Mouse (Mus musculus): ENCODE data around the gene Ntm. TPM values are rescaled to one million over a fixed set of nuclear protein-coding genes. Genes with fewer than 3 reads are reported as not detected.

Gene Ntm
- polyA plus RNA-seq, 1 experiment, result 0.32 TPM

DNA sequence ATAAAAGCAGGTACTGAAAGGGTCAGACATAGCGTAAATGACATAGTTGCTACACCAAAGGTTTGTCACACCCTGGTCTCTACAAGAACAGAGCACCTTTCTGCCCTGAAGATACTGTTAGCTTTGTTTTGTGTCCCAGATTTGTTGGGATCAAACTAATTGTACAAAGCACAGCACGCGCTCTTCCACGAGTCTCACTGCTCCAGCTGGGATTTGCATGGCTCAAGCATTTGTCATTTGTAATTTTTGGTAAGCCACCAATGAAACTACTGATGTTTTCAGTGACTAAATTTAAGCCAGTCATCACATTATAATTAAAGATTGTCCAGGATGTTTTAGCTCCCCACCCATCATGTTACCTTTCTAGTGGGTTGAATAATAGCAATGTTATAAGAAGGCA, 735.2 kb downstream of the Ntm start:
- WGBS, result 89% methylated on average over 4 of the region's 4 CpGs
- DNase-seq (ENCODE audit: low read depth, low spot score), result no peak

GRCm38 (mm10) chr9:29222915-29223545, 739.9 kb downstream of the Ntm start:
- no peak for DNase-seq (ENCODE audit: low read depth, low spot score)
- 71% methylated on average over 10 of the region's 10 CpGs for WGBS

DNA sequence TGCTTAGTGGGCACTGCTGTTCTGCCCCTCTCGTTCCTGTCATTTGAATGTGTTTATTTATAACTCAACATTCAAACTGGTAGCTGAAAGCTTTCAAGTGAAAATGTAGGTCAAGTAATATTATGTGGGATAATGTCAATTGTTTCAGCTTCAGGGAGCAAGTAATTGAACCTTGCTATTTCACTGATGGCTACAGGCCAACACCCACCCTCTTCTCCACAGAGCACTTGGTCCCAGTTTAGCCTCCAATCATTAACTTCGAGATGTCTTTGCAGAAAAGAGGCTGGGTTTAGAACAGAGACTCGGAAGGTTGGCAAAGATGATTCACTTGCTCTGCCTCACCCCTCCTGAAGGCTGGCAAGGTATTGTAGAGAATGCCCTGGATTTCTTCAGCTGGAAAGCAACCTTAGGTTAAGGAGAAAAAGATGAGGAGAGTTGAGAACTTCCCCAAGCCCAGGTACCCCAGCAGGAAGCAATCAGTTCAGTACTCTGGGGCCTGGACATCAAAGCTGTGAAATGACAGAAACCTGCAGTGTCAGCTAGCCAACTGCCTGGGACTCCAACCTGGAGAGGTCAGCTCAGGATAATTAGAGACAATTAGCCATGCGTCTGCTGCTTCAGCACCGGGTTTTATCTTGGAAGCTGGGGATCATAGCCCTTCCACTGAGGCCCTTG, 741.9 kb downstream of the Ntm start:
- WGBS, result 22% methylated on average over 5 of the region's 5 CpGs
- DNase-seq (ENCODE audit: low read depth, low spot score), result no peak

GRCm38 (mm10) chr9:29220493-29220892, 742.4 kb downstream of the Ntm start:
- WGBS, result 23% methylated on average over 11 of the region's 11 CpGs
- no peak for DNase-seq (ENCODE audit: low read depth, low spot score)

DNA sequence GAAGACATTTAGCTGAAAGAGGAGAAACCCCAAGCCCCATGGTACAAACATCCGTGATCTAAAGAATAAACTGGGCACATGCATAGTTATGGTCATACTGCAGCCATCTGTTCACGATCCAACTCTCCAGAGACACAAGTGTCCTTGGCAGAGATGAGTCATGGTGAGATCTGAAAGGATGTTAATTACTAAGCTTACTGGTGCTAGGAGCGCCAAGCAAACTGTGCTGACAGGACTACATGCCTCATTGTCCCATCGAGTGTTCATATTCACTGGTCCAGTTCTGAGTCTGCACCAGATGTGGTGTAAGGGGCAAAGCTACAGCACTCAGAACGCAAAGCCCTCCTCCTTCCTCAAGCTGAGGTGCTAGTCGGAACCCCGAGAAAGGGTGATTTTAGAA, 745.0 kb downstream of the Ntm start:
- WGBS, result 81% methylated on average over 7 of the region's 7 CpGs
- no peak for DNase-seq (ENCODE audit: low read depth, low spot score)

DNA sequence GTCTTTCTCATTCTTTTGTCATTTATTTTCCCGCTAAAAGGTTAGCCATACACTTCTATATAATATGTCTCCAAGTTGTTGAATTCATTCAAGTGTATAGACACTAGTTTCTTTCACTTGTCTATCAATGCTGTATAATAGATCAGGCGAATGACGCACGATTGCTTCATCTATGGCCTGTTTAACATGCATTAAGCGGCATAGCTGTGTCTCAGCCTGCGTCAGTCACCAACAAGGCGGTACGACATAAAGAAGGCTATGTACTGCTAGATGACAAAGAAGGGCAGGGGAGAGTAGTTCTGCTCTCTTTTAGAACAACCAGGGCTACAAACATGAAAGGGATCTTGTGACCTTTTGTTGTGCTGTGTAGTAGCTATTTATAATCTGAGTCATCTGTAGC, 746.4 kb downstream of the Ntm start:
- 93% methylated on average over 8 of the region's 8 CpGs for WGBS
- no peak for DNase-seq (ENCODE audit: low read depth, low spot score)

DNA sequence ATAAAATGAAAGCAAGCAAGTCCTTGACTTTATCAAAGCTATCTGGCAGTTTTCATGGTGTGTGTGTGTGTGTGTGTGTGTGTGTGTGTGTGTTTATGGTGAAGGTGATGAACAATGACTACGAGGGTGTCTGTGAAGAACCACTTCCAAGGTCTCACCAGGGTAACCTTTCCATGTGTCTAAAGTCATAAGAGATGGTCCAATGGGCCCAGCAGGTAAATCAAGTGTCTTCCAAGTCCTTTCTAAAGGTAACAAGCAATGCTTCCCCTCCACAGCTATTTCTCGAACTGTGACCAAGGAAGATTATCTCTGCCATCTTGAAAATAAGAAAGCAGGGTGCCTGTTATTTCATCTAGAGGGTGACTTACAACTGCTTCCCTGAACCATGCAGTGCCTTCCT, 747.1 kb downstream of the Ntm start:
- WGBS, result 61% methylated on average over 2 of the region's 2 CpGs
- DNase-seq (ENCODE audit: low read depth, low spot score), result no peak

DNA sequence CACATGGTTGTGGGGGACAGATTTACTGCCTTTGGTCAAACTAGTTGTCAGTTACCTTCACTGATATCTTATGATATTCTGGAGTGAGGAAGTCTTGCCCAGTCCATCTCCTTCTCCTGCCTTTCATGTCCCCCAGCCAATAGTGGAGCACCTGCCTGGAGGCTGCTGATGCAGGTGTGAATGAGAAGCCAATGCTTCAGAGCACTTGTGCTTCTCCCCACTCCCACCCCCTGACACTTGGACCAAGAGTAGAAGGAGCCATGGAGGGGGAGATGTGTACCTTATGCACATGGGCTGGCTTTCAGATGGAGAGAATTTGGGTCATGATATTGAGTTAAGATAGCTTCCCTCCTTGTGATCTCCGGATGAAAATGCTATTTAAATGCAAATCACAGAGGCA, 747.7 kb downstream of the Ntm start:
- DNase-seq (ENCODE audit: low read depth, low spot score), result no peak
- WGBS, result 72% methylated on average over 1 of the region's 1 CpGs

GRCm38 (mm10) chr9:29209243-29209642, 753.7 kb downstream of the Ntm start:
- WGBS, result 83% methylated on average over 2 of the region's 2 CpGs
- DNase-seq (ENCODE audit: low read depth, low spot score), result no peak

DNA sequence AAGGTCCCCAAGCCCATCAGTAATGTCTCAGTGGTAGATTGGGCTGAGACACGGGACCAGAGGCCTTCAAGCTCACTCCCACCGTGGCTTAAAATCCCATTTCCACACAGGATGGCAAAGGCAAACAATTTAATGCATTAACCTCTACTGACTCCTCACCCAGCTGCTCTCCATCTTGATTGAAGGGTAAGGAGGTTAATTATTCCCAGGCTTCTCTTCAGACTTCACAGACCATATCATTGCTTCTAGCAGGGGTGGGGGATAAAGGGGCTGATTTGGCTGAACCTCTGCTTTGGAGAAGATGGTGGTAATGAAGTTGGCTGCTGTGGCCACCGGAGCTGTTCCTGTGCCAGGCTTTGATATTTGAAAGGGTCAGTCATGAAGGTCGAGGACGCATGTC, 754.8 kb downstream of the Ntm start:
- 61% methylated on average over 5 of the region's 5 CpGs for WGBS
- DNase-seq (ENCODE audit: low read depth, low spot score), result no peak

- no peak for DNase-seq (ENCODE audit: low read depth, low spot score)
- WGBS, result 63% methylated on average over 4 of the region's 4 CpGs
Measured at GRCm38 (mm10) chr9:29205680-29206079, 757.3 kb downstream of the Ntm start.

DNA sequence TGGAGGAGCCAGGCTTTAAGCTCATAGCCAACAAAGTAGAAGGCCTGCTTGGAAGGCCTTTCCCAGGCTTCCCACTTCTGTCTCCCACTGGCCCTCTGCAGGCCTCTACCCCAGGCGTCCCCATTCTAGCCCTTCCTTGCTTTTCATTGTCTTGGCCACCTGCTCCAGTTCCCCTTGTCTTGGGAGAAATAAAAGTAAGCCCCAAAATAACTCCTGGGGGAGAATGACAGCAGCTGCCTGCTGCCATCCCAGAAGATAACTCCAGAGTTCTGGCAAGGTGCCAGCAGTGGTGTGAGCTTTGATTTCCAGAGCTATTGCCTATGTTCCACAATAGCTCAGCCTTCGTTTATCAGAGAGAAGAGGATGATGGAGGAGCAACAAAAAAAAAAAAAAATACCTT, 760.7 kb downstream of the Ntm start:
- WGBS, result 41% methylated on average over 2 of the region's 2 CpGs
- DNase-seq (ENCODE audit: low read depth, low spot score), result no peak

- 22% methylated on average over 14 of the region's 14 CpGs for WGBS
- DNase-seq (ENCODE audit: low read depth, low spot score), result no peak
Measured at GRCm38 (mm10) chr9:29201163-29202053, 761.5 kb downstream of the Ntm start.

DNA sequence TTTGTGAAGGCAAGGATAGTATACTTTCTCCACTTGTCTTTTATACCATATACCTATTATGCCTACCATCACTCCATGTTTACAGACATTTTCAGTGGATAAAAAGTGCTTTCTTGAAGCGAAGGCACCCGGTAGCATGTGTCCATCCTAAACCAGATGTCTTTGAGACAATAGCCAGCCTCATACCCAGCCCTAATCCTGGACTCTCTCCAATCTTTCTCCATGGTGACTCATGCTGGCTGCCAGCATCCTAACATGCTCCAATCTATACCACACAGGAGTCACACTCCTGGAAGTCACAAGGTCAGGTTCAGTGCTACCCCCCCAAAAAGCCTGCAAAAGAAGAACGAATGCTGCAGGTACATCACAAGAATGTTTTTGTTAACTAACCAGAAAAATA, 765.9 kb downstream of the Ntm start:
- no peak for DNase-seq (ENCODE audit: low read depth, low spot score)
- WGBS, result 80% methylated on average over 3 of the region's 3 CpGs

DNA sequence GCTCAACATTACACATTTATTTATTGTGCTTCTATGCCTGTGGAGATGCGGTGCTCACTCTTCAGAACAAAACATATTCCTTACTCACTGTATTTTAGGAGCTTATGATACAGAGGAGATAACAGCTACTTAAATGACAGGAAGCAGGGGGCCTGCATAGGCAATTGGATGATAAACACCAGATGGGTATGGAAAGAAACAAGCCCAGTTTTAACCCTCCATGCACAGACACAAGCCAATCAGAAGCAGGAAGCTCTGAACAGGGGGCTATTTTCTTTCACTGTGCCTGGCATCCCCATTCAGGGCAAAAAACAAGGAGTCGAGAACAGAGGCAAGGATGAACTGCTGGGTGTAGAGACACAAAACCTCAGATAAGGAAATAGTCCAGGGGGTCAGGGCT, 768.7 kb downstream of the Ntm start:
- WGBS, result 67% methylated on average over 2 of the region's 2 CpGs

DNA sequence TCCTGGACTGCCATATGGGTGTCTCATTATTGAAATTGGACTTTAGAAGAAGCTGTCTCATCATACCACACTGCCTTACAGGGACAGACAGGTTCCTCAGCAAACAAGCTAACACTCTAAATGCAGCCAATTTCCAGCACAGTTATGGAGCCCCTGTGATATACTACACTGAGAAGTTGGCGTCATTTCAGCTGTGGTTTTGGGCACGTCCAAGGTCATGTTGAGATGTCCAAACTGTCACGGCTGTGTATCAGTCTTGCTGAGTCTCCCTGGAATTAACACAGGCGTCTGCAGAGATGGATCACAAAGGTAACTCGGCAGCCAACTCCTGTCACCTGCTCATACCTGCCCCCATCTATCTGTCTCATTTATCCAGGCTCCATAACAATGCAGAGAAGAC, 779.9 kb downstream of the Ntm start:
- DNase-seq (ENCODE audit: low read depth, low spot score), result no peak
- 76% methylated on average over 5 of the region's 5 CpGs for whole genome bisulfite sequencing

More for the DNA sequence above, 768.7 kb downstream of the Ntm start:
- DNase-seq (ENCODE audit: low read depth, low spot score), result no peak

DNA sequence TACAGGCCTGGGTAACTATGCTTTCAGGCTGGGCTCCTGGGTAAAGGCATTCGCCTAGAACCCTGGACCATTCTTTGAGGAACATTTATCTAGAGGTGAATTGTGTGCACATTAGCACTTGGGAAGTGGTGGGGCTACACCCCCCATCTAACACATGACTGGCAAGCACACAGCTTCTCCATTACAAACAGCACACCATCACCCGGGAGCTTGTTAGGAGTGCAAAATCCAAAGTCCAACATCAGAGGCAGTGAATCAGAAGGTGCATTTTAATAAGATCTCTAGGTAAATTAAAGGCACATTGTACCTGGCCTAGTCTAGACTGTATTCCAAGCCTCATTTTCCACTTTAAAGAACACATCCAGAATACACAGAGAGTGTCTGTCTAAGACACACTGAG, 781.3 kb downstream of the Ntm start:
- 61% methylated on average over 2 of the region's 2 CpGs for WGBS
- DNase-seq (ENCODE audit: low read depth, low spot score), result no peak

DNA sequence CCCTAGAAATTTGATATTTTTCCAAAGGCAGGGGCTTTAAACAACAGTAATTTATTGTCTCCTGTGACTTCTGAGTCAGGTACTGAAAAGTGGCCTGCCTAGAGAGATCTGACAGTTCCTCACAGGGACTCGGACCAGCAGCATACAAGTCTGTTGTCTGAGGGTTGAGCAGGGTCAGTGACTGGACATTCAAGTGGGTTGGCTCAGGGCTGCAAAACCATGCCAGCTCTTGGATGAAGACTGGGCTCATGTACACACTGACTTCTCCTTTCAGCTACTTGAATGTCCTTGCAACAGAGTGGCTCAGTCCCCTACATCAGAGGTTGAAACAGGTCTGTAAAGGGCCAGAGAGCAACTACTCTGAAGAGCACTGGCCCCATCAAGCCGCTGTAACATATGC, 797.2 kb downstream of the Ntm start:
- 55% methylated on average over 2 of the region's 2 CpGs for WGBS
- no peak for DNase-seq (ENCODE audit: low read depth, low spot score)

DNA sequence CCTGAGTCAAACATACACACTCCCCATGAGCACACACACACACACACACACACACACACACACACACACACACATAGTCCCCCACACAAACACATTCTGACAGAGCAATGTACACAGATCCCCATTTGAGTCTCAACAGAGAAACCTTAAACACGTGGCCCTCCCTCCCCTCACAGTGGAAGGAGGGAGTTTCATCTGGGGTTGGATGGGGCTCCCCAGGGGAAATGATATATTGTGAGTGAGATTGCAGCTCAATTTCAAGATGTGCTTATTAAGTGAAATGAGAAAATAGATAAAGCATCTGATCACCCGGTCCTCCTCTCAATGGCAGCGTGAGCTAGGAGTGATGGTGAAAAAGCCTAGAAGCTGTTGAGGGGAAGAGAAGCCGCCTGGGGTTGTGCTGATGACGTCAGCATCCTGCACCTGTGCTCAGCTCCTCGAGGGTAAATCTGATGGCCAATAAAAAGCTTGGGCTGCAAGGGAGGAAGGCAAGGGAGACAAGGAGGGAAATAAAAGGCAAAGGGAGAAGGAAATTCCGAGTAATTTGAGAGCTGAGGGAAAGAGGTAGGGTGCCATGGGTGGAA, 801.8 kb downstream of the Ntm start:
- DNase-seq (ENCODE audit: low read depth, low spot score), result no peak
- whole genome bisulfite sequencing, result 21% methylated on average over 7 of the region's 7 CpGs

- DNase-seq (ENCODE audit: low read depth, low spot score), result peak; percentile 2
- WGBS, result 19% methylated on average over 4 of the region's 4 CpGs
Measured at GRCm38 (mm10) chr9:29145901-29146300, 817.0 kb downstream of the Ntm start.

Measured in large intestine, adult 2 months (tissue).